12 mouse cellular contexts compared by ENCODE assay signal in genomic region chr3:57554124-57554889, GRCm38 (mm10). TPM values are rescaled to one million over a fixed set of nuclear protein-coding genes. Genes with fewer than 3 reads are reported as not detected.
"Had no signal": no experiment of that assay in that cellular context is flagged by ENCODE, and none has a peak within 500 bp of the region (broad histone marks: within the 10 kb centered on the region; RNA-seq: fewer than 3 reads in every experiment).

No protein-coding gene starts in this region.

- H3K4me1 ChIP-seq: limb, embryonic 10.5 days; liver, embryonic 15.5 days; midbrain, embryonic 15.5 days; neural tube, embryonic 12.5 days; stomach, embryonic 15.5 days had no signal

- H3K27me3 ChIP-seq: liver, embryonic 15.5 days; midbrain, embryonic 15.5 days; neural tube, embryonic 12.5 days; stomach, embryonic 15.5 days had no signal

- H3K4me3 ChIP-seq: limb, embryonic 10.5 days; liver, embryonic 15.5 days; megakaryocyte, embryonic 14.5 days; midbrain, embryonic 15.5 days; neural tube, embryonic 12.5 days; stomach, embryonic 15.5 days had no signal

- H3K36me3 ChIP-seq: liver, embryonic 15.5 days; midbrain, embryonic 15.5 days; neural tube, embryonic 12.5 days; stomach, embryonic 15.5 days had no signal

- H3K9ac ChIP-seq: liver, embryonic 15.5 days; lung, embryonic 14.5 days; midbrain, embryonic 15.5 days; neural tube, embryonic 12.5 days; stomach, embryonic 15.5 days had no signal

- H3K27ac ChIP-seq: limb, embryonic 10.5 days; liver, embryonic 15.5 days; macrophage; midbrain, embryonic 15.5 days; neural tube, embryonic 12.5 days; stomach, embryonic 15.5 days had no signal

- DNase-seq: kidney, postnatal 14 days; lung, embryonic 14.5 days; lung, postnatal 14 days; thymus, postnatal 14 days had no signal

RNA-seq across cellular contexts. Expression of gene Wwtr1, which starts 21.4 kb away (rescaled TPM):
- total RNA-seq: monocyte, adult 5-6 weeks had no signal
- polyA plus RNA-seq: macrophage had no signal
